ENCODE assay signal across 1 mouse cellular context in the genomic region with DNA sequence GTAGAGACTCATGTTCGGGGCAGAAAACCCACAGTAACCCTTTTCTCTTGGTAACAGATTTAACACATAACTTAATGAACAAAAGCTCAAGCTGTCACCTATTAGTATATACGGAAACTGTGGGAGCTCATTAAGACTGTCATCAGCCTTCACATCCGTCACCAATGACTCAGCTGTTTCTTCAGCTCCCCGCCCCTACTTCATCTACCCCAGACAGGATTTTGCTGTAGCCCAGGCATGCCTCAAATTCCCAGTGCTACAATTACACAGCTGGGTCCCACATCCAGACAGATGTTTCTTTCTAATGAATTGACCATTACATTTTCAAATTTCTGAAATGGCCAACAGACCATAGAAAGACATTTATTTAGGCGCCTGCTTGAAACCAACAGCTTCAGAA.
TF ChIP-seq lines count a peak whose summit lies in the region.

No protein-coding gene starts in this region.

TF ChIP-seq in MEL, 35 proteins besides CTCF, POLR2A, EP300 and RAD21:
- TF ChIP-seq ETS1 (IDR thresholded peaks at IDR 0.05; ENCODE audit: low read depth, low read length) = 0 out of 2 replicates have a peak, but pooled peaks have one; percentile 3
- no peak for TF ChIP-seq UBTF (IDR thresholded peaks at IDR 0.05; ENCODE audit: borderline replicate concordance, insufficient read depth, low read depth, low read length)
- no peak for TF ChIP-seq ZNF384 (IDR thresholded peaks at IDR 0.05; ENCODE audit: low read depth, low read length)
- no peak for TF ChIP-seq JUND (IDR thresholded peaks at IDR 0.05; ENCODE audit: low read depth, low read length)
